Mouse (Mus musculus): ENCODE measurements around the gene Atg5.

GRCm38 (mm10) chr10:44338571-44338970, 70.4 kb downstream of the Atg5 start:
- TF ChIP-seq CTCF (IDR thresholded peaks at IDR 0.05; ENCODE audit: low read depth) (no peak), EP300 (optimal IDR thresholded peaks at IDR 0.05) (no peak)
